Mouse (Mus musculus) hindbrain, embryonic 14.5 days (tissue): ENCODE measurements around the gene Pccb. TPM values are rescaled to one million over a fixed set of nuclear protein-coding genes. Genes with fewer than 3 reads are reported as not detected.
A peak's percentile ranks its signal among the peaks of the same experiment; 100 is the strongest.

Source experiments
- ATAC-seq: fragments of 200-750 bp; cut with Nextera tagmentation; 2 replicates; pipeline ENCODE4 v1.8.0; 2017; ENCODE audit warnings: moderate number of reproducible peaks, mild to moderate bottlenecking, moderate TSS enrichment, moderate library complexity; ENCODE audit not compliant: low FRiP score
- DNase-seq: peaks from one replicate; pipeline ENCODE4 v3.0.0-alpha.2; 2015; ENCODE audit warnings: low spot score
- H3K27ac ChIP-seq: fragments of 300-500 bp; sonication (generic); 2 replicates; pipeline ENCODE4 v1.5.1; 2014; ENCODE audit warnings: mild to moderate bottlenecking, moderate library complexity
- H3K27me3 ChIP-seq: fragments of 300-500 bp; sonication (generic); 2 replicates; pipeline ENCODE4 v1.6.1; 2014; ENCODE audit warnings: mild to moderate bottlenecking, low read length, mixed read lengths; ENCODE audit not compliant: control insufficient read depth, insufficient read depth
- H3K36me3 ChIP-seq: fragments of 300-500 bp; sonication (generic); replicated peaks from 2 replicates; pipeline ENCODE4 v1.6.1; 2014; ENCODE audit not compliant: control insufficient read depth, insufficient read depth
- H3K4me1 ChIP-seq: fragments of 300-500 bp; sonication (generic); replicated peaks from 2 replicates; pipeline ENCODE4 v1.6.1; 2014; ENCODE audit warnings: antibody characterized with exemption, low read length, mixed read lengths; ENCODE audit not compliant: control insufficient read depth, insufficient read depth
- H3K4me2 ChIP-seq: fragments of 300-500 bp; sonication (generic); replicated peaks from 2 replicates; pipeline ENCODE4 v1.6.1; 2014; ENCODE audit warnings: mild to moderate bottlenecking, moderate library complexity
- H3K4me3 ChIP-seq: fragments of 300-500 bp; sonication (generic); replicated peaks from 2 replicates; pipeline ENCODE4 v1.5.1; 2014; ENCODE audit warnings: mild to moderate bottlenecking, low read length
- H3K9ac ChIP-seq: fragments of 300-500 bp; sonication (generic); 2 replicates; pipeline ENCODE4 v1.6.1; 2014
- H3K9me3 ChIP-seq: fragments of 300-500 bp; sonication (generic); 2 replicates; pipeline ENCODE4 v1.6.1; 2016; ENCODE audit warnings: low read length; ENCODE audit not compliant: control insufficient read depth
- WGBS: fragments of 180-500 bp; shearing (Covaris S2); extraction: QIAGEN DNeasy Blood & Tissue Kit; methylation state at CpG from one replicate; pipeline ENCODE4 v1.1.7; 2014; 5-methylcytosine and 5-hydroxymethylcytosine counted together
- polyA plus RNA-seq: library from polyadenylated mRNA; unstranded; fragments of >200 nt; fragmentation: Nextera tagmentation; extraction: Ambion mirVana; gene quantifications from 2 replicates; pipeline ENCODE4 v1.2.1, GENCODE M21; 2014

Pccb gene
- polyA plus RNA-seq, 1 experiment from 2014 or later, result 24.9 TPM

DNA sequence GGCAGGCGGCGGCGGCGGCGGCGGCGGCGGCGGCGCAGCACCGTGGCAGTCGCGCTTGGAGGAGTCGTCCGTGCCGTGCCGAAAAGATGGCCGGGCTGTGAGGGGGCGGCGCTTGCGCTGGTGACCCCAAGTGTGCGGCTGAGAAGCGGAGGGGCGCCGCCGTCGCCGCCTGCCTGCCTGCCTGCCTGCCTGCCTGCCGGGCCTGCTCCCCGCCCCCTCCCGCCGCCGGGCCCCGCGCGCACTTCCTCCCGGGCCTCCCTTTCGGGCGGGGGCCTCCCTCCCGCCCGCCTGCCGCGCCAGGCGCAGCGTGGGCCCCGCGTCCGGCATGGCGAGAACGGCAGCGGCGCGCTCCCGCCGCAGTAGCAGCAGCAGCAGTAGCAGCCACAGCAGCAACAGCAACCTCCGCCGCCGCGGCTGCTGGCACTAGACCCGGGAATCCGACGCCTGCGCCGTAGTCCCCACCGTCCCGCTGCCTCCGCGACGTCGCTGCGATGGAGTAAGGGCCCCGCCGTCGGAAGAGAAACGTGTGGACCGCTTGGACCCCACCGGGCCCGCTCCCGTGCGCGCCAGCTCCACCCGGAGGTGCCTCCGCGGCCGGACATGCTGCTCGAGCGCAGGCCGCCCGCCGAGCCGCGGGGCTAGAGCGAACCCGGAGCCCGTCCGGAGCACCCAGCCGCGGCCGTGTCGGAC, 39.8 kb upstream of the Pccb start:
- Histone ChIP-seq H3K27me3 (no peaks in the 10 kb centered on the region), H3K9me3 (no peaks in the 10 kb centered on the region), H3K27ac (peak overlapping the region; percentile 100), H3K4me2 (peak overlapping the region; percentile 96), H3K4me1 (peaks cover 22% of the 10 kb centered on the region), H3K9ac (peak overlapping the region; percentile 99), H3K36me3 (no peaks in the 10 kb centered on the region), H3K4me3 (peak overlapping the region; percentile 95)
- DNase-seq (peak; percentile 70), ATAC-seq (peak; percentile 67)
- under 1% methylated on average over 95 of the region's 100 CpGs for WGBS

DNA sequence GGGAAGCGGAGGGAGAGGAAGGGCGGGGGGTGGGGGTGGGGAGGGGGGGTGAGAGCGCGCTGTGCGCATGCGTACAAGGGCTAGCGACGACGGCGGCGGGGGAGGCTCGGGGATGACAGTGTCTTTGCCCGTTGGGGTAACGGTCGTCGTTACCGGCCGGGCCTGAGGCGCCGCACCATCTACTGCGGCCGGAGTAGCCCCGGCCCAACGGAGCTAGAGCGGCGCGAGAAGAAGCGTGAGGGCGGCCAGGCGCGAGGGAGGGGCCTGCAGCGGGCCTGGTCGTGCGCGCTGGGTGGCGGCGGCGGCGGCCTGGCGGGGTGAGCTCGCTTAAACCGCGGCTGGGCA, 39.3 kb upstream of the Pccb start, which contains the start of gene Msl2:
Msl2 (plus strand) TSS at position 115 of the 345 bp plus-strand sequence.
- no peaks in the 10 kb centered on the region for H3K27me3 ChIP-seq
- ATAC-seq (peak; percentile 63; the same call in 1 of the 2 replicates), DNase-seq (no peak)
- peak within 1 kb of the TSS; percentile 99 for H3K9ac ChIP-seq
- H3K36me3 ChIP-seq, result no peaks in the 10 kb centered on the region
- H3K9me3 ChIP-seq, result no peaks in the 10 kb centered on the region
- peak within 1 kb of the TSS; percentile 96 for H3K4me2 ChIP-seq
- H3K4me3 ChIP-seq, result peak within 1 kb of the TSS; percentile 95
- H3K27ac ChIP-seq, result peak within 1 kb of the TSS; percentile 100
- peaks cover 17% of the 10 kb centered on the region for H3K4me1 ChIP-seq
- 1% methylated on average over 38 of the region's 43 CpGs for WGBS

- Histone ChIP-seq H3K9me3 (no peaks in the 10 kb centered on the region), H3K27me3 (no peaks in the 10 kb centered on the region), H3K9ac (peak overlapping the region; percentile 80), H3K4me3 (peak overlapping the region; percentile 95), H3K4me2 (peak overlapping the region; percentile 65), H3K27ac (peak overlapping the region; percentile 100), H3K4me1 (peaks cover 11% of the 10 kb centered on the region), H3K36me3 (no peaks in the 10 kb centered on the region)
- ATAC-seq, result peak; percentile 95
- DNase-seq, result peak; percentile 97
- 2% methylated on average over 60 of the region's 65 CpGs for WGBS
Observed at GRCm38 (mm10) chr9:101073041-101073986, 38.6 kb upstream of the Pccb start.

- peak overlapping the region; percentile 65 for H3K4me2 ChIP-seq
- ATAC-seq (no peak), DNase-seq (no peak)
Observed at GRCm38 (mm10) chr9:101072506-101072905, 37.8 kb upstream of the Pccb start.

DNA sequence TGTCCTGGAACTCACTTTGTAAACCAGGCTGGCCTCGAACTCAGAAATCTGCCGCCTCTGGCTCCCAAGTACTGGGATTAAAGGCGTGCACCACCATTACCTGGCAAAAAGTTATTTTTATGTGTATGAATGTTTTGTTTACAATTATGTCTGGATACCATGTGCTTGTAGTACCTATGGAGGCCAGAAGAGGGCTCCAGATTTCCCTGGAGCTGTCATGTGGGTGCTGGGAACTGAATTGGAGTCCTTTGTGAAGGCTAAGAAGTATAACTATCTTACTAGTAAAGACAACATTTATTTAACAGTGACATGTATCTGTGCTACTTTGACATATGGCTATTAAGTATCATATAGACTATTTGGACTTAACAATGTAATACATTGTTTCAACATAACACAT, 35.1 kb upstream of the Pccb start:
- no peaks in the 10 kb centered on the region for H3K36me3 ChIP-seq
- ATAC-seq (no peak), DNase-seq (no peak)
- H3K4me1 ChIP-seq, result no peaks in the 10 kb centered on the region
- H3K4me3 ChIP-seq, result no peak overlapping the region
- H3K9me3 ChIP-seq, result no peaks in the 10 kb centered on the region
- no peak overlapping the region for H3K4me2 ChIP-seq
- no peak overlapping the region for H3K9ac ChIP-seq
- H3K27ac ChIP-seq, result no peak overlapping the region
- H3K27me3 ChIP-seq, result no peaks in the 10 kb centered on the region
- WGBS, result 93% methylated on average over 3 of the region's 3 CpGs

More at GRCm38 (mm10) chr9:101072506-101072905, 37.8 kb upstream of the Pccb start:
- Histone ChIP-seq H3K27me3 (no peaks in the 10 kb centered on the region), H3K9ac (no peak overlapping the region; the same call in 1 of the 2 replicates), H3K4me3 (no peak overlapping the region; the same call in 1 of the 2 replicates), H3K4me1 (peaks cover 4% of the 10 kb centered on the region), H3K36me3 (no peaks in the 10 kb centered on the region), H3K9me3 (no peaks in the 10 kb centered on the region), H3K27ac (no peak overlapping the region)
- 47% methylated on average over 5 of the region's 5 CpGs for WGBS

DNA sequence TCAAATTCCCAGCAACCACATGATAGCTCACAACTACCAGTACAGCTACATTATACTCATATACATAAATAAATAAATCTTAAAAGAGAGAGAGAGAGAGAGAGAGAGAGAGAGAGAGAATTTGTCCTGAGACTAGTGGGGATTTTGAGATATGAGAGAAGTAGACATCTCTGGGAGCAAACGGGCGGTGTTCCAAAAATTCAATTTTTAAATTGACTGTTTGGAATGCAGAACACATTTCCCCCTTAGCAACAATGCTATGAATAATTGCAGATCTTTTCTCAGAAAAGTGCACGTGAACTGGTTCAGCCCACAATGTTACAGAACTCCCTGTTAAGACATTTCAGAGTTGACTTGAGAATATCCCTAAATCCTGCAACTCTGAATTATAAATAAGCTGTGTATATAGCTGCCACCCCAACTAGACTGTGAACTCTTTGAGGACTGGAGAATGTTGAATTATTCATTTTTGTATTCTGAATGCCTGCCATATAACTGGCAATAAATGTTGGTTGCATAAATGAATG, 30.4 kb upstream of the Pccb start:
- Histone ChIP-seq H3K4me2 (no peak overlapping the region), H3K4me3 (no peak overlapping the region), H3K9ac (no peak overlapping the region), H3K4me1 (no peaks in the 10 kb centered on the region), H3K27me3 (no peaks in the 10 kb centered on the region), H3K27ac (no peak overlapping the region), H3K36me3 (no peaks in the 10 kb centered on the region), H3K9me3 (no peaks in the 10 kb centered on the region)
- 68% methylated on average over 3 of the region's 3 CpGs for WGBS
- DNase-seq (no peak), ATAC-seq (no peak)

GRCm38 (mm10) chr9:101062253-101062780, 27.6 kb upstream of the Pccb start:
- no peak overlapping the region for H3K4me2 ChIP-seq
- H3K27me3 ChIP-seq, result no peaks in the 10 kb centered on the region
- no peaks in the 10 kb centered on the region for H3K4me1 ChIP-seq
- H3K36me3 ChIP-seq, result no peaks in the 10 kb centered on the region
- no peak overlapping the region for H3K27ac ChIP-seq
- ATAC-seq, result no peak
- H3K9me3 ChIP-seq, result no peaks in the 10 kb centered on the region
- H3K4me3 ChIP-seq, result no peak overlapping the region
- no peak overlapping the region for H3K9ac ChIP-seq
- 61% methylated on average over 6 of the region's 6 CpGs for WGBS
- DNase-seq, result no peak

DNA sequence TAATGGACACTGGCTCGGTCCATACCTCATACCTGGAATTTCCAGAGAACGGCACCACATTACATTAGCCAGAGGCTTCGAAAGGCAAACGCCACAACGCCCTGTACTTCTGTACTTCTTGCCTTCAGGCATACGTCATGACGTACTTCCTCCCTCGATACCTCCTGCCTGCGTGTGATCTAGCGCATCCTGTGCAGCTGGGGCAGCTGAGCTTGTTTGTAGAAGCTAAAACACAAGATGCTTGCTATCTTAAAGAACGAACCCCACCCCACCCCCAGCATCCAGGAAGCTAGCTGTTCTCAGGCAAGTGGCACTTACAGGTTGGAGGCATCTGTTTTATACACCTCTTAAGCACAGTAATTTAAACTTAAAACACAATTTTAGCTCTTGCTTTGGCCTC, 26.3 kb upstream of the Pccb start:
- Histone ChIP-seq H3K4me1 (no peaks in the 10 kb centered on the region), H3K9ac (no peak overlapping the region), H3K27me3 (no peaks in the 10 kb centered on the region), H3K4me3 (no peak overlapping the region), H3K4me2 (no peak overlapping the region), H3K27ac (no peak overlapping the region), H3K9me3 (no peaks in the 10 kb centered on the region), H3K36me3 (no peaks in the 10 kb centered on the region)
- ATAC-seq (no peak), DNase-seq (no peak)
- 75% methylated on average over 11 of the region's 11 CpGs for WGBS

DNA sequence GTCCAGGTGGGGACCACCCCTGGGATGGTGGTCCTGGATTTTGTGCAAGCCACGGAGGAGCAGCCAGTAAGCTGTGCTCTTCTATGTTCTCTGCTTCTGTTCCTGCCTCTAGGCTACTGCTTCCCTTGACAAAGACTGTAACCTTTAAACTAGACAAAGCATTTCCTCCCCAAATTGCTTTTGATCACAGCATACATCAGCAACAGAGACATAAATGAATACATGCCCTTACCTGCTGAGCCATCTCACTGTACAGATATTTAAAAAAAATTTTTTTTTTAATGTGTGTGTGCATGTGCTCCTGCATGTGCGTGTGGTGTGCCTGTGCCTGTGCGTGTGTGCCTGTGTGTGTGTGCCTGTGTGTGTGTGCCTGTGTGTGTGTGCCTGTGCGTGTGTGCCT, 22.5 kb upstream of the Pccb start:
- no peaks in the 10 kb centered on the region for H3K9me3 ChIP-seq
- no peak overlapping the region for H3K27ac ChIP-seq
- H3K27me3 ChIP-seq, result no peaks in the 10 kb centered on the region
- ATAC-seq (no peak), DNase-seq (no peak)
- no peak overlapping the region for H3K4me2 ChIP-seq
- 95% methylated on average over 4 of the region's 4 CpGs for WGBS
- no peaks in the 10 kb centered on the region for H3K4me1 ChIP-seq
- no peak overlapping the region for H3K4me3 ChIP-seq
- H3K9ac ChIP-seq, result no peak overlapping the region
- H3K36me3 ChIP-seq, result no peaks in the 10 kb centered on the region
